9 mouse cellular contexts compared by ENCODE assay signal in genomic region chr13:69002173-69002572, GRCm38 (mm10). TPM values are rescaled to one million over a fixed set of nuclear protein-coding genes. Genes with fewer than 3 reads are reported as not detected.
DNase-seq lines count a peak whose midpoint lies in the region; ATAC-seq lines count a peak whose summit lies in the region.
"Had no signal": no experiment of that assay in that cellular context is flagged by ENCODE, and none has a peak within 500 bp of the region (broad histone marks: within the 10 kb centered on the region; RNA-seq: fewer than 3 reads in every experiment).

No protein-coding gene starts in this region.

- ATAC-seq in megakaryocyte, adult 5-6 weeks (ENCODE audit: poor library complexity, severe bottlenecking), result no peak

- DNase-seq in cerebellum, postnatal 10 days, result peak; percentile 79
- no peak for DNase-seq in cerebellum, adult 11-12 months
- DNase-seq in thymus, postnatal 4 days, result peak; percentile 21
- DNase-seq in thymus, postnatal 14 days, result no peak
- peak; percentile 68 for DNase-seq in forelimb bud, embryonic 11.5 days (ENCODE audit: low read depth, low spot score)
- peak; percentile 41 to 58 for DNase-seq in layer of hippocampus, adult 8-10 months (ENCODE audit: low spot score in 2 of 2)
- DNase-seq in mesoderm, embryonic 11.5 days (ENCODE audit: low read depth, low spot score), result peak; percentile 73

RNA-seq across cellular contexts. Expression of gene Adcy2, which starts 2.8 kb away (rescaled TPM):
- 100 to 1,000 TPM; 105 to 117 (median 111) TPM for total RNA-seq in layer of hippocampus, adult 8-10 months (2022)
- total RNA-seq in megakaryocyte, adult 5-6 weeks (2015), result 0.09 TPM in 1 of 2 replicates, not detected in the other
- 0.11 and 0.16 TPM in 2 replicates for total RNA-seq in megakaryocyte, adult 5-6 weeks (2017)
- total RNA-seq: CH12.LX had no signal

Comparison
In these comparisons a context has a peak if more than half of its experiments do, and no peak if none do; other contexts are left out.
1. DNase-seq: peak in cerebellum, postnatal 10 days (2 of 2), thymus, postnatal 4 days (single experiment), forelimb bud, embryonic 11.5 days (single experiment), layer of hippocampus, adult 8-10 months (2 of 2) and mesoderm, embryonic 11.5 days (single experiment); none in cerebellum, adult 11-12 months (single experiment) and thymus, postnatal 14 days (single experiment).
2. RNA of gene Adcy2, which starts 2.8 kb away (total RNA-seq): 105 to 117 TPM in layer of hippocampus, adult 8-10 months; 0.09 to 0.16 TPM in megakaryocyte, adult 5-6 weeks; every median in the first group is over 10 times any median in the second.